Mouse (Mus musculus) heart, embryonic 12.5 days (tissue): ENCODE measurements around the gene Zfp105. TPM values are rescaled to one million over a fixed set of nuclear protein-coding genes. Genes with fewer than 3 reads are reported as not detected.

Experiments used
- polyA plus RNA-seq: library from polyadenylated mRNA; unstranded; fragments of >200 nt; fragmentation: Nextera tagmentation; extraction: Ambion mirVana; gene quantifications from 2 replicates; pipeline ENCODE4 v1.2.1, GENCODE M21; 2016

Zfp105 gene
- polyA plus RNA-seq, 1 experiment from 2014 or later: 12.0 TPM

Other genes starting within 250 kb of the Zfp105 start
- gene Topaz1, start 175.7 kb upstream of the Zfp105 start, polyA plus RNA-seq: not detected in 2 replicates
- gene Tcaim, start 117.5 kb upstream of the Zfp105 start, polyA plus RNA-seq: 4.6 and 5.5 TPM in 2 replicates
- gene Gm35549, start 79.0 kb upstream of the Zfp105 start, polyA plus RNA-seq: 0.58 TPM in 1 of 2 replicates, not detected in the other
- 59.0 and 60.3 TPM in 2 replicates for gene Zfp445, start 57.1 kb upstream of the Zfp105 start, polyA plus RNA-seq
- gene Zkscan7, start 37.4 kb upstream of the Zfp105 start, polyA plus RNA-seq: 2.5 and 2.8 TPM in 2 replicates
- 21.8 and 23.2 TPM in 2 replicates for gene 1110059G10Rik, start 27.9 kb downstream of the Zfp105 start, polyA plus RNA-seq
- gene Kif15, start 28.0 kb downstream of the Zfp105 start, polyA plus RNA-seq: 27.5 and 32.6 TPM in 2 replicates
- gene Tmem42, start 98.3 kb downstream of the Zfp105 start, polyA plus RNA-seq: 16.8 and 18.7 TPM in 2 replicates
- gene Tgm4, start 111.7 kb downstream of the Zfp105 start, polyA plus RNA-seq: 0.33 and 0.60 TPM in 2 replicates
- 62.2 and 64.5 TPM in 2 replicates for gene Zdhhc3, start 190.1 kb downstream of the Zfp105 start, polyA plus RNA-seq
- 69.6 and 71.3 TPM in 2 replicates for gene Exosc7, start 190.1 kb downstream of the Zfp105 start, polyA plus RNA-seq
- gene Clec3b, start 227.9 kb downstream of the Zfp105 start, polyA plus RNA-seq: not detected in 2 replicates